Mouse (Mus musculus) lung, postnatal 0 days (tissue): ENCODE results near the gene Gins1. TPM values are rescaled to one million over a fixed set of nuclear protein-coding genes. Genes with fewer than 3 reads are reported as not detected.
A peak's percentile ranks its signal among the peaks of the same experiment; 100 is the strongest.
"Not testable (repeated sequence)": the region's sequence is repeated elsewhere in the genome, so short reads cannot be mapped to it uniquely, and the experiment has no call there.

Source experiments
- ATAC-seq: fragments of 200-750 bp; cut with Nextera tagmentation; 2 replicates; pipeline ENCODE4 v1.8.0; 2017; ENCODE audit warnings: moderate library complexity
- DNase-seq: peaks from one replicate; pipeline ENCODE4 v3.0.0-alpha.2; 2016; ENCODE audit warnings: low spot score
- H3K27ac ChIP-seq: fragments of 300-500 bp; sonication (generic); 2 replicates; pipeline ENCODE4 v1.5.1; 2014; ENCODE audit warnings: antibody characterized with exemption, mild to moderate bottlenecking, low read length, mixed read lengths
- H3K27me3 ChIP-seq: fragments of 300-500 bp; sonication (generic); replicated peaks from 2 replicates; pipeline ENCODE4 v1.6.1; 2014; ENCODE audit warnings: low read length, mixed read lengths; ENCODE audit not compliant: insufficient read depth
- H3K36me3 ChIP-seq: fragments of 300-500 bp; sonication (generic); 2 replicates; pipeline ENCODE4 v1.6.1; 2014; ENCODE audit warnings: low read length, mixed read lengths; ENCODE audit not compliant: insufficient read depth
- H3K4me1 ChIP-seq: fragments of 300-500 bp; sonication (generic); 2 replicates; pipeline ENCODE4 v1.6.1; 2014; ENCODE audit warnings: antibody characterized with exemption, low read depth, low read length, mixed read lengths; ENCODE audit not compliant: insufficient read depth
- H3K4me2 ChIP-seq: fragments of 300-500 bp; sonication (generic); replicated peaks from 2 replicates; pipeline ENCODE4 v1.6.1; 2014; ENCODE audit warnings: low read depth, mild to moderate bottlenecking, low read length, moderate library complexity, mixed read lengths
- H3K4me3 ChIP-seq: fragments of 300-500 bp; sonication (generic); 2 replicates; pipeline ENCODE4 v1.5.1; 2014; ENCODE audit warnings: low read depth, low read length
- H3K9ac ChIP-seq: fragments of 300-500 bp; sonication (generic); replicated peaks from 2 replicates; pipeline ENCODE4 v1.6.1; 2014; ENCODE audit warnings: low read depth, mild to moderate bottlenecking
- H3K9me3 ChIP-seq: fragments of 300-500 bp; sonication (generic); 2 replicates; pipeline ENCODE4 v1.6.1; 2016; ENCODE audit warnings: low read length, mixed read lengths
- CTCF ChIP-seq: IDR thresholded peaks from 2 replicates; pipeline ENCODE4 v1.5.1; 2016; ENCODE audit warnings: antibody characterized with exemption, mild to moderate bottlenecking
- EP300 ChIP-seq: IDR thresholded peaks from 2 replicates; pipeline ENCODE4 v1.6.1; 2016; ENCODE audit warnings: antibody characterized with exemption, mild to moderate bottlenecking, control low read depth
- WGBS: fragments of 180-500 bp; shearing (Covaris S2); extraction: QIAGEN DNeasy Blood & Tissue Kit; methylation state at CpG from one replicate; pipeline ENCODE4 v1.1.7; 2014; 5-methylcytosine and 5-hydroxymethylcytosine counted together
- polyA plus RNA-seq: library from polyadenylated mRNA; unstranded; fragments of >200 nt; fragmentation: Nextera tagmentation; extraction: Ambion mirVana; gene quantifications from 2 replicates; pipeline ENCODE4 v1.2.1, GENCODE M21; 2015

The Gins1 gene
- polyA plus RNA-seq, 1 experiment from 2014 or later: 4.4 TPM

DNA sequence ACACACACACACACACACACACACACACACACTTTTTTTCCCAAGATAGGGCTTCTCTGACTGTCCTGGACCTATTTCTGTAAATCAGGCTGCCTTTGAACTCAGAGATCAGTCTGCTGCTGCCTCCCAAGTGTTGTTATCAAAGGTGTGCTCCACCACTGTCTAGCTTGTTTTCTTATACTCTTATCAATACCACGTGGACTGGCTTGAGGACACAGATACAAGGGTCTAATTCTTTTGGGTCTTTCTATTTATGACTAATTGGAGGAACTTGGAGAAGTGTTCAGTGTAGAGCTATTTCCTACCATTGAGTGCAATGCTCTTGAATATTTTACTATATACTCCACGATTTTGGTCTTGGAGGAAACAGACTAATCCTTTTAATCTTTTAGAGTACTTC is 17.8 kb upstream of the Gins1 start:
- ATAC-seq: no peak
- Histone ChIP-seq H3K9ac (no peak overlapping the region), H3K4me1 (no peaks in the 10 kb centered on the region), H3K9me3 (no peaks in the 10 kb centered on the region), H3K36me3 (no peaks in the 10 kb centered on the region), H3K4me2 (no peak overlapping the region), H3K27me3 (no peaks in the 10 kb centered on the region), H3K27ac (no peak overlapping the region), H3K4me3 (no peak overlapping the region)
- 51% methylated on average over 2 of the region's 2 CpGs for WGBS
- TF ChIP-seq EP300 (no peak), CTCF (no peak)
- DNase-seq: no peak

DNA sequence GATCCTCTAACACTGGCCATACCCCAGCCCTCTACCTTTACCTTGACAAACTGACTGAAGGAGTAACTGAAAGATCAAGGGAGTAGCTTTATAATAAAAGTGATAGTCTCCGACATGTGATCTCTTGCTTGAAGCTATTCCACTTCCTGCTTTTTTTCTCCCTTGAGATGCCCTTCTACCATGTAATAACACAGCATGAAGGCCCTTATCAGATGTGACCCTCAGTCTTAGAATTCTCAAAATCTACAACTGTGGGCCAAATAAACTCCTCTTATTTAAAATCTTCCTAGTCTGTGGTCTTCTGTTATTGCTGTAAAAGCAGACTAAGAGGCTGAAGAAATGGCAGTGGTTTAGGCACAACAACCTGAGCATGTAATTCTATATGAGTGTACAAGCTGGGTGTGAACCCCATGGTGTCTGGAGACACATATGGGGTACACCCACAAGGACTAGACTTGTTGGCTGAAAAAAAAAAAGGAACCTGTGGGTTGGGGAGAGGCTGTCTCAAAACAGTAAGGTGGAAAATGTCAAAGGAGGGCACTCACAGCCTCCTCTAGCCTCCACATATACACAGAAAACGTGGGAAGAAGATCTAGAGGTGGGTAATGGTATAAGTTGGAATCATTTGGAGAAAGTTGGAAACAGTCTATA is 10.5 kb upstream of the Gins1 start:
- no peaks in the 10 kb centered on the region for H3K36me3 ChIP-seq
- no peaks in the 10 kb centered on the region for H3K4me1 ChIP-seq
- no peak for ATAC-seq
- DNase-seq: no peak
- H3K27me3 ChIP-seq: no peaks in the 10 kb centered on the region
- H3K9me3 ChIP-seq: no peaks in the 10 kb centered on the region
- no peak overlapping the region for H3K4me3 ChIP-seq
- 85% methylated on average over 2 of the region's 2 CpGs for WGBS
- H3K27ac ChIP-seq: no peak overlapping the region
- H3K4me2 ChIP-seq: no peak overlapping the region
- TF ChIP-seq CTCF (no peak), EP300 (no peak)
- no peak overlapping the region for H3K9ac ChIP-seq

DNA sequence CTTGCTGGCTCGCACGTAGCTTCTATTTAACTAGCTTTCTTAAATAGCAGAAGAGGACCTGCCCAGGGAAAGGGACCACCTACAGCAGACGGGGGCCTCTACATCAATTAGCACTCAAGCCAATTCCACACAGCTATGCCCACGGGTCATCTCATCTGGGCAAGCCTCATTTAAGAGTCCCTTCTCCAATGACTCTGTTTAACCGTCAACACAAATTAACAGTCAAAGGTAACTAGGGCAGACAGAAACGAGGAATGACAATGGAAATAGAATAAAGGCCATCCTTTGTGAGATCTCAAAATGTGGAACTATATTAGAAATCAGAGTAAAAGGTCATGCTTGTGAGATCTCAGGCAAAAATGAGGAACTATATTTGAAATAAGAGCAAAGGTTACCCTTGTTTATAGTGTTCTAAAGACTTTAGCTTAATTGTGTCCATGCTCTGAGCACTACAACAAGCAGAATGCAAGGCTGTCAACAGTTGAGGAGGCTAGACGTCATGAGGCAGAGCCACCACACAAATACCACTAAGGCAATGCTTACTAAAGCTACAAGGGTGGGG is 9.4 kb upstream of the Gins1 start:
- 69% methylated on average over 7 of the region's 7 CpGs for WGBS
- Histone ChIP-seq H3K9ac (no peak overlapping the region), H3K9me3 (no peaks in the 10 kb centered on the region), H3K4me2 (no peak overlapping the region), H3K36me3 (no peaks in the 10 kb centered on the region), H3K4me3 (no peak overlapping the region), H3K27me3 (no peaks in the 10 kb centered on the region), H3K27ac (no peak overlapping the region), H3K4me1 (no peaks in the 10 kb centered on the region)
- peak; percentile 29 for DNase-seq
- TF ChIP-seq CTCF (no peak), EP300 (no peak)
- no peak; the same call in 1 of the 2 replicates for ATAC-seq

DNA sequence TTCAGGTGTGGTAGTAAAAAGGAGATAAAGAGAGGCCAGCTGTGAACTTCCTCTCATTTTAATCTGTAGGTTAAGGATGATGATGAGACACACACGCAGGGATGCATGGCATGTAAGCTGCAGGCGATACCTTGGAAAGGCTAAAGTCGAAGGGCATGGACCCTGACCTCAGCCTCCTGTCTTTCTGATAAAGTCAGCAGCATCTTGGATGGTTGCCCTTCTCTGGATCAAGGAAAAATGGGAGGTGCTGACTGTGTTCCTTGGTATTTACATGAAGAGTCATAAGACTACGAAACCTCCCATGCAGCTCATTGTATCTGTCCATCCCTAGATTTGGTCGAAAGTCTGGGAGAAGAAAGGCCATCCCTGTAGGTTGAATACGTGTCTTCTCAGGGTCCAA is 4.9 kb upstream of the Gins1 start:
- TF ChIP-seq EP300: no peak
- TF ChIP-seq CTCF: no peak
- H3K4me3 ChIP-seq: no peak overlapping the region
- H3K4me2 ChIP-seq: no peak overlapping the region
- H3K27me3 ChIP-seq: no peaks in the 10 kb centered on the region
- H3K9ac ChIP-seq: no peak overlapping the region
- H3K27ac ChIP-seq: no peak overlapping the region
- WGBS: 93% methylated on average over 6 of the region's 6 CpGs
- no peaks in the 10 kb centered on the region; the same call in 1 of the 2 replicates for H3K4me1 ChIP-seq
- H3K9me3 ChIP-seq: no peaks in the 10 kb centered on the region
- H3K36me3 ChIP-seq: no peaks in the 10 kb centered on the region
- no peak for ATAC-seq
- no peak for DNase-seq

DNA sequence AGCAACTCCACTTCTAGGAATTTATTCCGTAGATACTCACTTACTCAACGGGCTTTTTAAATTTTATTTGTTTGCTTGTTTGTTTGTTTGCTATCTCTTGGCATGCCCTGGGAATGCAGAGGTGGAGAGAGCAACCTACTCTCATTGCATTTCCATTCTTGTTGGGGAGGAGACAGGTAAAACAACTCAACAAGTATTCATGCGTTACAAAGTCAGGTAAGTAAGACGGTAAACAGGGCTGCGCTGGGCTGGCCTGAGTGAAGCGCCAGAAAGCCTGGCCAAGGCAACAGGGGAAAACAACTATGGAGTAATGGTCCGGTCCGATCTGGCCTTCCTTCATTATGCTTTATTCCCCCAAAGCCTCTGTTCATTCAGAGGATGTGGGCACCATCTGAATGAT is 2.9 kb upstream of the Gins1 start:
- WGBS: 84% methylated on average over 8 of the region's 8 CpGs
- Histone ChIP-seq H3K9ac (no peak overlapping the region), H3K27me3 (no peaks in the 10 kb centered on the region), H3K4me2 (no peak overlapping the region), H3K4me1 (no peaks in the 10 kb centered on the region; the same call in 1 of the 2 replicates), H3K27ac (no peak overlapping the region), H3K9me3 (no peaks in the 10 kb centered on the region), H3K36me3 (no peaks in the 10 kb centered on the region), H3K4me3 (no peak overlapping the region)
- DNase-seq (no peak), ATAC-seq (no peak)
- TF ChIP-seq EP300 (no peak), CTCF (no peak)

DNA sequence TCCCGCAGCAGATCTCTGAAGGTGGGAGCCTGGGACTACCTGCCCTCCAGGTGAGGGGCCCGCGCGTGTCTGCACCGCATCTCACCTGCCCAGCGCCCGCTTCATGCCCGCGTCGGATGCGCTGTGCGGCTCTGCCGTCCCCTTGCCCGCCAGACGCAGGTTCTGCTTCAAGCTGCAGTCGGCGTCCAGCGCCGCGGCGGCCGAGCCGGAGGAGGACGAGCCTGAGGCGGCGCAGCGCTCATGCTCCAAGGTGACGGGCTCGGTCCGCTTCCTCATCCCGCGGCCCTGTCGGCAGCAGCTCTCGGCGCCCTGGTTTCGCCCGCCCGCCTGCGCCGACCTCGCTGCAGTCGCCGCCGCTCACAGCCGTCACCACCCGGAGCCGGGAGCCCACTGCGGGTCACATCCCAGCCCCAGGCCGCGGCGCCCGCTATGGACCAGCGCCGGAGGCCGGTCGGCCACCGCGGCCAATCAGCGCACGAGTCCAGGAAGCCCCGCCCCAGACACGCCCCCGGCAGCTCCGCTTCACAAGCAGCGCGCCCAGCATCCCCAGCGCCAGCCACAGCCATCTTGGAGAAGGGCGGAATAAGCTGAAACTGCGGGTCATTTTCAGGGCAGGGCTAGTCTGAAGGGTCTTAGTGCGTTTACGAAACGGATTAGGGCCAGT is 796 bp upstream of the Gins1 start, which contains the start of gene Abhd12:
TSS of gene Abhd12 (minus strand) at position 470 of the 664 bp plus-strand sequence.
- Histone ChIP-seq H3K36me3 (no peaks in the 10 kb centered on the region), H3K4me3 (peak within 1 kb of the TSS; percentile 81), H3K4me1 (no peaks in the 10 kb centered on the region; the same call in 1 of the 2 replicates), H3K9me3 (no peaks in the 10 kb centered on the region), H3K9ac (peak within 1 kb of the TSS; percentile 78), H3K27ac (peak within 1 kb of the TSS; percentile 94), H3K4me2 (peak within 1 kb of the TSS; percentile 97), H3K27me3 (no peaks in the 10 kb centered on the region)
- TF ChIP-seq CTCF: peak; percentile 24
- no peak for TF ChIP-seq EP300
- under 1% methylated on average over 49 of the region's 72 CpGs for WGBS
- DNase-seq: peak; percentile 98
- ATAC-seq: peak; percentile 98

DNA sequence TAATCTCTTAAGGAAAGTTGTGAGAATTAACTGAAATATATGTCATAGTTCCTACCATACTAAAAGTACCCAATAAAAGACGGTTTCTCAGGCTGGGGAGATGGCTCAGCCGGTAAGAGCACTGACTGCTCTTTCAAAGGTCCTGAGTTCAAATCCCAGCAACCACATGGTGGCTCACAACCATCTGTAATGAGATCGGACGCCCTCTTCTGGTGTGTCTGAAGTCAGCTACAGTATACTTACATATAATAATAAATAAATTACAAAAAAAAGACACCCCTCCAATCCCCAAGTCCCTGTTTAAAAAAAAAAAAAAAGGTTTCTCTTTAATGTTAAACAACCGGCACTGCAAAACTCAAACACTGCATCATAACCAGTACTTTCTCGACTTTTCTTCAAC is 3.7 kb downstream of the Gins1 start:
- not testable (repeated sequence) for H3K9me3 ChIP-seq, H3K9ac ChIP-seq

More for the DNA sequence above, 3.7 kb downstream of the Gins1 start:
- Histone ChIP-seq H3K4me2 (peak overlapping the region; percentile 66), H3K4me3 (peak overlapping the region; percentile 67)
- H3K36me3 ChIP-seq, H3K27ac ChIP-seq, H3K27me3 ChIP-seq, DNase-seq, ATAC-seq, H3K4me1 ChIP-seq: not testable (repeated sequence)
- 42% methylated on average over 6 of the region's 6 CpGs for WGBS
